Mouse (Mus musculus) embryonic facial prominence, embryonic 12.5 days (tissue): ENCODE results near the gene Fes. TPM values are rescaled to one million over a fixed set of nuclear protein-coding genes. Genes with fewer than 3 reads are reported as not detected.
A peak's percentile ranks its signal among the peaks of the same experiment; 100 is the strongest.

Experiments used
- ATAC-seq: fragments of 200-750 bp; cut with Nextera tagmentation; 2 replicates; pipeline ENCODE4 v1.8.0; 2017; ENCODE audit not compliant: insufficient number of reproducible peaks, insufficient read depth, low FRiP score, low TSS enrichment
- H3K27ac ChIP-seq: fragments of 300-500 bp; sonication (generic); 2 replicates; pipeline ENCODE4 v1.5.1; 2016; ENCODE audit warnings: mild to moderate bottlenecking
- H3K27me3 ChIP-seq: fragments of 300-500 bp; sonication (generic); 2 replicates; pipeline ENCODE4 v1.6.1; 2016; ENCODE audit warnings: mild to moderate bottlenecking, moderate library complexity
- H3K36me3 ChIP-seq: fragments of 300-500 bp; sonication (generic); 2 replicates; pipeline ENCODE4 v1.6.1; 2016; ENCODE audit warnings: mild to moderate bottlenecking
- H3K4me1 ChIP-seq: fragments of 300-500 bp; sonication (generic); 2 replicates; pipeline ENCODE4 v1.6.1; 2016
- H3K4me2 ChIP-seq: fragments of 300-500 bp; sonication (generic); replicated peaks from 2 replicates; pipeline ENCODE4 v1.6.1; 2016; ENCODE audit warnings: mild to moderate bottlenecking, moderate library complexity
- H3K4me3 ChIP-seq: fragments of 300-500 bp; sonication (generic); 2 replicates; pipeline ENCODE4 v1.5.1; 2016; ENCODE audit warnings: mild to moderate bottlenecking
- H3K9ac ChIP-seq: fragments of 300-500 bp; sonication (generic); 2 replicates; pipeline ENCODE4 v1.6.1; 2016; ENCODE audit warnings: mild to moderate bottlenecking, moderate library complexity
- H3K9me3 ChIP-seq: fragments of 300-500 bp; sonication (generic); 2 replicates; pipeline ENCODE4 v1.6.1; 2016; ENCODE audit warnings: mild to moderate bottlenecking, moderate library complexity
- whole genome bisulfite sequencing: fragments of 180-500 bp; shearing (Covaris S2); methylation state at CpG from one replicate; pipeline ENCODE4 v1.1.7; 2016; 5-methylcytosine and 5-hydroxymethylcytosine counted together
- polyA plus RNA-seq: library from polyadenylated mRNA; unstranded; fragments of >200 nt; fragmentation: Nextera tagmentation; extraction: Ambion mirVana; gene quantifications from 2 replicates; pipeline ENCODE4 v1.2.1, GENCODE M21; 2016

The Fes gene
- polyA plus RNA-seq, 1 experiment from 2014 or later = 12.2 TPM

DNA sequence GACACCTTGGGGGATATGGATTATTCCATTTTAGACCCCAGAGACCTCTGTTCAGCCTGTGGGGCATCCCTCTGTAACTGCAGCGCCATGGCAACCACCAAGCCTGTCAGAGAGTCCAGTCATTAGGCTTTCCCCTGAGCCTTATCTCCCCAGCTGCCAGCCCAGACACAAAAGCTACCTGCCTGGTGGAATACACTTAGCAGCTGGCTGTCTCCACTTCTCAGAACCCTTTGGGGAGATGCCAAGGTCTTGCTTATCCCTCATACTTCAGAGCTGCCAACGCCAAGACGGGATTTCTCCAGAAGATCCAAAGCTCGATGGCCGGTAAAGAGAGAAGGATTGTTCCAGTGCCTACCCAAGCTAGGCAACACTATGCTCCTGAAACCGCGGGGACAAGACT, 46.0 kb downstream of the Fes start:
- H3K4me3 ChIP-seq = no peak overlapping the region
- no peak overlapping the region for H3K27ac ChIP-seq
- peaks cover 31% of the 10 kb centered on the region for H3K4me1 ChIP-seq
- no peaks in the 10 kb centered on the region for H3K27me3 ChIP-seq
- H3K36me3 ChIP-seq = peaks cover 10% of the 10 kb centered on the region
- no peak for ATAC-seq
- WGBS = 78% methylated on average over 7 of the region's 7 CpGs
- no peaks in the 10 kb centered on the region for H3K9me3 ChIP-seq
- no peak overlapping the region for H3K4me2 ChIP-seq
- H3K9ac ChIP-seq = no peak overlapping the region

DNA sequence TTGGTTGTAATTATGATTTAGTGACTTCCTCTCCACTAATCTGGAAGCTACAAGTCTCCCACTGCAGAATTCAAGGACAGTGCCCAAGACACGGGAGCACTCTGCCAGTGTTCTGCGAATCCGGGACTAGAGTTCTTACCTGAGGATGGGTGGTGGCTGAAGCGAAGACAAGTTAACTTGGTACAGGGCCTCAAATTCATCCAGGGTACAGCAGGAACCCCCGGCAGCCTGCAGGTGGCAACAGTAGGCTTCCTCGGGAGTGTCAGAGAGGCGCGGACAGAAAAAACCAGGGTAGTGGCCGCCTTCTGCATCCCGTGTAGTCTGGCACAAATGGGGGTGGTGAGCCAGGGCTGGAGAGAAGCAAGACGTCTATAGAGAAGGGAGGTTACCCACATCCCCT, 47.0 kb downstream of the Fes start, which contains the start of gene Unc45a:
TSS of gene Unc45a (minus strand) at position 213 of the 400 bp plus-strand sequence.
- H3K4me3 ChIP-seq = peak within 1 kb of the TSS; percentile 60
- H3K36me3 ChIP-seq = peaks cover 20% of the 10 kb centered on the region
- H3K4me1 ChIP-seq = peaks cover 31% of the 10 kb centered on the region
- H3K27ac ChIP-seq = peak within 1 kb of the TSS; percentile 87
- no peaks in the 10 kb centered on the region for H3K27me3 ChIP-seq
- peak within 1 kb of the TSS; percentile 90 for H3K4me2 ChIP-seq
- 2% methylated on average over 11 of the region's 11 CpGs for WGBS
- peak; percentile 47; the same call in 1 of the 2 replicates for ATAC-seq
- H3K9ac ChIP-seq = peak within 1 kb of the TSS; percentile 74
- no peaks in the 10 kb centered on the region for H3K9me3 ChIP-seq

DNA sequence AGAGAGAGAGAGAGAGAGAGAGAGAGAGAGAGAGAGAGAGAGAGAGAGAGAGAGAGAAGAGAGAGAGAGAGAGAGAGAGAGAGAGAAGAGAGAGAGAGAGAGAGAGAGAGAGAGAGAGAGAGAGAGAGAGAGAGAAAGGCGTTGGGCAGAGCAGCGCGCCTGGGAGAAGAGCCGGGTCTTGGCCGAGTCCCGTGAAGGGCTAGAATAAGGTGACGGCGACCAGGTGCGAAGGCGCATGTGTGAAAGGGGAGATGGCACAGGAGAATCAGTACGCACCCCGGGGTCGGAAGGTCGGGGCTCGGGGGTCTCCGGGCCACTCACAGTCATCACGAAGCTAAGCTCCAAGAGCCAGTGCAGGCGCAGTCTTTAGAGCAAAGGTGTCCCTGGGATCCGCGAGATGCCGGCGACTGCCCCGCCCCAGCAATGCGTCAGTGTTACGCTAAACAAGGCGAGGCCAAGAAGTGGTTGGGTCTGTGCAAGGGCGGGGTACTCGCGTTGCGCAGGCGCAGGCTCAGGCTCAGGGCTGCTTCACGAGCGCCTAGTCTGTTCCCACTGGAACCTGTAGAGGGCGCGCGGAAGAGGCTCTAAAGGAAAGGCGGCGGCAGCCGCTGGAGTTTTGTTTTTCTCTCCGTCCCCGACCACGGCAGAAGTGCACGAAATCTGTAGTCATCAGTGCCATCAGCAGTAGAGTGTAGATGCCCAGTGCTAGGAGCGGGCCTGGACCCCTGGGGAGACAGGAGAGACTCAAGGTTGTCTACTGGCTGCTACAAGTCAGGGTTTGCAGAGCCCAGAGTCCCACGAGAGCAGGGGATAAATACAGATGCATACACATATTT, 47.7 kb downstream of the Fes start:
- Histone ChIP-seq H3K4me2 (peak overlapping the region; percentile 90), H3K27me3 (no peaks in the 10 kb centered on the region), H3K4me1 (peaks cover 31% of the 10 kb centered on the region), H3K9me3 (no peaks in the 10 kb centered on the region), H3K4me3 (peak overlapping the region; percentile 60), H3K9ac (peak overlapping the region; percentile 74), H3K27ac (peak overlapping the region; percentile 87), H3K36me3 (peaks cover 25% of the 10 kb centered on the region)
- WGBS = under 1% methylated on average over 45 of the region's 45 CpGs
- peak; percentile 96 for ATAC-seq

DNA sequence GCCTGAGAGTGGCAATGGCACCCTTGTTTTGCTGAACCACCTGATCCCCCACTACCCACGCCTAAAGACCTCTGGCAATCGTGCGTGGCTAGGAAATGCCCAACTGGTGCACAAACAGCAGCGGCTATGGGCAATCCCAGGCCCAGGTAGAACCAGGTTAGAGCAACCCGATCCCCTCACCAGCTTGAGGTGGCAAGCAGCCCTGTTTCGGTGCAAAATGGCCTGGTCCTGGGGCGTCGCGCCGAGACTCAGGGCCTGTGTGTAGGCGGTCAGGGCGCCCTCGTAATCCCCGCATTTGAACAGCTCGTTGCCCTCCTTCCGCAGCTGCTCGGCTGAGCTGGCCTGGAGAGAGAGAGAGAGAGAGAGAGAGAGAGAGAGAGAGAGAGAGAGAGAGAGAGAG, 48.4 kb downstream of the Fes start:
- Histone ChIP-seq H3K4me1 (peaks cover 31% of the 10 kb centered on the region), H3K4me3 (peak overlapping the region; percentile 60), H3K36me3 (peaks cover 31% of the 10 kb centered on the region), H3K4me2 (peak overlapping the region; percentile 90), H3K9ac (peak overlapping the region; percentile 74), H3K27me3 (no peaks in the 10 kb centered on the region), H3K9me3 (no peaks in the 10 kb centered on the region), H3K27ac (0 out of 2 replicates have a peak overlapping the region, but pooled peaks have one; percentile 46)
- no peak for ATAC-seq
- 10% methylated on average over 17 of the region's 17 CpGs for WGBS

DNA sequence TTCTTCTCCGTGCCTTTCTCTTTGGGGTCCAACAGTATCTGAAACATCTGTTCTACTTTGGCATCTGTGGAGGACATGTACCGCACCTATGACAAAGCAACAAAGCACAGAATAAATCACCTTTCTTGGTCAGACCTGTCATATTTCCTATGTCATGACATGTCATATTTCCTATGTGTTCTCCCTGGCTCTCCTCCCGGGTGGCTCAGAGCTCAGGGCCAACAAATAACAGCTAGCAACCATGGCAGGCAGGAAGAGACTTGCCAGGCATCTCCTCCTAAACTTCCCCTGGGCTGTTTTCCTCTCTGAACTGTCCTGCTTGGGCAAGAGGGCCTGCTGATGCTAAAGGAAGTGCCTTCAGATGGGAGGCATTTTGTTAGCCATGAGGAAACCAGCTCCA, 50.8 kb downstream of the Fes start:
- ATAC-seq = no peak
- WGBS = 81% methylated on average over 3 of the region's 3 CpGs
- Histone ChIP-seq H3K9ac (no peak overlapping the region), H3K27me3 (no peaks in the 10 kb centered on the region), H3K4me1 (peaks cover 25% of the 10 kb centered on the region), H3K36me3 (peaks cover 55% of the 10 kb centered on the region), H3K4me3 (no peak overlapping the region), H3K4me2 (no peak overlapping the region), H3K9me3 (no peaks in the 10 kb centered on the region), H3K27ac (no peak overlapping the region)

DNA sequence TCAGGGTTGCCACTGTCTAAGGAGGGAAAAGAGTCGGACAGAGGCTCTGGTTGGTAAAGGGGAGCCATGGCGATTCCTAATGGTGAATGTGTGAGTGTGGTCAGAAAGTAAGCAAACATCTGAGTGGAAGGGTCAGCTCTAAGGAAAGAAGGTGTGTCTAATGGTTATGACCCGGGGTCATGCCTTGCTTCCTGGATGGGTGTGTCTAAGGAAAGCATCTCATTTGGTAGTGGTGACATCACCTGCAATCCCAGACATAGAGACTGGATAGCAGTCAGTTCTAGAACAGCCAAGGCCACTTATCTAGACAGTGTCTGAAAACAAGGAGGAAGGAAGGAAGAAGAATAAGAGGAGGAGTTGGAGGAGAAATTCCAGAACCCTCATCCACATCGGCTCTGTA, 52.9 kb downstream of the Fes start:
- H3K36me3 ChIP-seq = peaks cover 76% of the 10 kb centered on the region

DNA sequence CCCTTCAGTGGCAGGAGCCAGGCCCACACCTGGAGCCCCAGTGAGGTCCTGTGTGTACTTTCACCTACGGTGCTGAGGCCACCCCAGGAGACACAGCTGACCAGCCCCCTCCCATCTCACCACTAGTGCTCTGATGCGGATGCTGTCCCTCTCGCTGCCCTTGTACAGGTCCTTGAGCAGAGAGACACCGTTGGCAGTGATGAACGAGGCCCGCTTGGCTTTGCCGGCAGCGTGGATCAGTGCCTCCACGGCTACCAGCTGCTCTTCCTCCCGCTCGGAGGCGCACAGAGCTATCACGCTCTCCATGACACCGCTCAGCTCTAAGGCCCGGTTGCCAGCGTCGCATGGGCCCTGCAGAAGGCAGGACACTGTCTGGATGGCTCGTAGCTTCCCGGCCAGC, 56.3 kb downstream of the Fes start:
- Histone ChIP-seq H3K36me3 (peaks cover 100% of the 10 kb centered on the region), H3K4me3 (no peak overlapping the region), H3K27ac (no peak overlapping the region), H3K9ac (no peak overlapping the region), H3K9me3 (no peaks in the 10 kb centered on the region), H3K4me1 (no peaks in the 10 kb centered on the region), H3K27me3 (no peaks in the 10 kb centered on the region), H3K4me2 (no peak overlapping the region)
- ATAC-seq = no peak
- WGBS = 96% methylated on average over 19 of the region's 19 CpGs

More for the DNA sequence above, 52.9 kb downstream of the Fes start:
- ATAC-seq = no peak
- H3K4me2 ChIP-seq = no peak overlapping the region
- no peaks in the 10 kb centered on the region for H3K9me3 ChIP-seq
- H3K9ac ChIP-seq = no peak overlapping the region
- H3K27me3 ChIP-seq = no peaks in the 10 kb centered on the region
- H3K4me3 ChIP-seq = no peak overlapping the region
- no peak overlapping the region for H3K27ac ChIP-seq
- 92% methylated on average over 4 of the region's 4 CpGs for WGBS
- peaks cover 17% of the 10 kb centered on the region for H3K4me1 ChIP-seq

DNA sequence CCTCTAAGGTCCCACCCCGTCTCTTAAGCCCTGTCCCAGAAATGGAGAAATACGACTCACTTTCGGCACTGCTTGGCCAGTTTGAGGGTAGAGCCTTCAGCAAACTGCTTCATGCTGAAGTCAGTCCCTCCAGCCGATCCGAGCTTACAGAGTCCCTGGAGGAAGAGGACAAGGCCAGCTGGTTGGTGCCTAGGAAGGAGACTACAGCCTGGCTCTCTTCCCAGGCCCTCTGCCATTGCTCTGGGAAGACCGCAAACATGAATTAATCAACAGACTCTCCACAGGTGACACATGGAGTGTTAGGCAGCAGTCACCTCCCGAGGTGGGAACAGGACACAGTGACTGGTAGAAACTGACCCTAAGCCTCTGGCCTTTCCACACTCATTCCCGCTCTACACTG, 57.5 kb downstream of the Fes start:
- Histone ChIP-seq H3K4me1 (peaks cover under 1% of the 10 kb centered on the region; the same call in 1 of the 2 replicates), H3K27ac (no peak overlapping the region), H3K4me3 (no peak overlapping the region), H3K9me3 (no peaks in the 10 kb centered on the region), H3K36me3 (peaks cover 100% of the 10 kb centered on the region), H3K27me3 (no peaks in the 10 kb centered on the region), H3K9ac (no peak overlapping the region), H3K4me2 (no peak overlapping the region)
- no peak for ATAC-seq
- 92% methylated on average over 8 of the region's 8 CpGs for WGBS

Other genes with a start within 250 kb of the Fes start
- 14.6 and 14.9 TPM in 2 replicates for gene Sema4b, start 201.1 kb downstream of the Fes start, polyA plus RNA-seq
- 54.2 and 56.0 TPM in 2 replicates for gene Cib1, start 155.1 kb downstream of the Fes start, polyA plus RNA-seq
- 3.7 and 4.0 TPM in 2 replicates for gene Gdpgp1, start 155.1 kb downstream of the Fes start, polyA plus RNA-seq
- gene Ttll13, start 141.6 kb downstream of the Fes start, polyA plus RNA-seq = 0.59 and 1.2 TPM in 2 replicates
- gene Ngrn, start 126.7 kb downstream of the Fes start, polyA plus RNA-seq = 56.2 and 59.6 TPM in 2 replicates
- gene Vps33b, start 118.3 kb downstream of the Fes start, polyA plus RNA-seq = 14.5 and 14.9 TPM in 2 replicates
- 133 and 136 TPM in 2 replicates for gene Prc1, start 93.5 kb downstream of the Fes start, polyA plus RNA-seq
- 14.3 and 15.9 TPM in 2 replicates for gene Rccd1, start 63.5 kb downstream of the Fes start, polyA plus RNA-seq
- 60.3 and 61.0 TPM in 2 replicates for gene Unc45a, start 46.9 kb downstream of the Fes start, polyA plus RNA-seq
- gene Hddc3, start 44.8 kb downstream of the Fes start, polyA plus RNA-seq = 23.2 and 27.4 TPM in 2 replicates
- 31.0 and 31.6 TPM in 2 replicates for gene Man2a2, start 16.6 kb downstream of the Fes start, polyA plus RNA-seq
- 9.7 and 10.7 TPM in 2 replicates for gene Furin, start 17.5 kb upstream of the Fes start, polyA plus RNA-seq
- 36.2 and 37.6 TPM in 2 replicates for gene Blm, start 147.2 kb upstream of the Fes start, polyA plus RNA-seq